Mouse (Mus musculus) erythroblast, embryonic 14.5 days (primary cell): Measurements from ENCODE around the gene Cpm.

ENCODE experiments used
- GATA1 ChIP-seq: IDR thresholded peaks from 2 replicates; pipeline ENCODE4 v1.6.1; 2012; ENCODE audit warnings: low read length, inconsistent platforms, mixed read lengths
- TAL1 ChIP-seq: IDR thresholded peaks from 3 replicates; pipeline ENCODE4 v1.6.1; 2012; ENCODE audit warnings: low read length, inconsistent platforms, mixed read lengths

- TF ChIP-seq GATA1 (no peak), TAL1 (no peak)
Observed at GRCm38 (mm10) chr10:117625500-117626296, 3.6 kb upstream of the Cpm start.
